Comparison of ENCODE assay signal across 8 mouse cellular contexts in genomic region chr7:19119631-19120429, GRCm38 (mm10). TPM values are rescaled to one million over a fixed set of nuclear protein-coding genes. Genes with fewer than 3 reads are reported as not detected.
DNase-seq lines count a peak whose midpoint lies in the region; ATAC-seq and TF ChIP-seq lines count a peak whose summit lies in the region.

Fbxo46 (plus strand) TSS chr7:19119859.

- H3K9me3 ChIP-seq in kidney, embryonic 14.5 days (ENCODE audit: control insufficient read depth, low read length): peaks cover 7% of the 10 kb centered on the region
- no peaks in the 10 kb centered on the region for H3K9me3 ChIP-seq in limb, embryonic 15.5 days

- peak within 1 kb of the TSS; percentile 68 for H3K9ac ChIP-seq in kidney, embryonic 14.5 days (ENCODE audit: low read depth, low read length)
- H3K9ac ChIP-seq in limb, embryonic 15.5 days: peak within 1 kb of the TSS; percentile 77

- H3K4me1 ChIP-seq in bone marrow macrophage, adult 2 months (ENCODE audit: control insufficient read depth, insufficient read depth, low read length): peaks cover 3% of the 10 kb centered on the region; the same call in 1 of the 2 replicates
- H3K4me1 ChIP-seq in embryonic fibroblast, embryonic 13.5 days (ENCODE audit: control insufficient read depth, insufficient read depth, low read length): no peaks in the 10 kb centered on the region; the same call in 1 of the 2 replicates
- H3K4me1 ChIP-seq in kidney, embryonic 14.5 days (ENCODE audit: control insufficient read depth, insufficient read depth, low read length): peaks cover 16% of the 10 kb centered on the region
- H3K4me1 ChIP-seq in limb, embryonic 15.5 days: peaks cover 26% of the 10 kb centered on the region

- peak; percentile 82; the same call in 1 of the 2 replicates for TF ChIP-seq POLR2A in bone marrow macrophage, adult 2 months (IDR thresholded peaks at IDR 0.05; ENCODE audit: borderline replicate concordance, low read depth, low read length)
- peak; percentile 86 for TF ChIP-seq POLR2A in embryonic fibroblast, embryonic 13.5 days (IDR thresholded peaks at IDR 0.05; ENCODE audit: low read depth, low read length)

- H3K27ac ChIP-seq in bone marrow macrophage, adult 2 months (ENCODE audit: insufficient read depth, low read depth, low read length): no peak within 1 kb of the TSS
- H3K27ac ChIP-seq in embryonic fibroblast, embryonic 13.5 days (ENCODE audit: insufficient read depth, low read length): no peak within 1 kb of the TSS
- no peak within 1 kb of the TSS for H3K27ac ChIP-seq in kidney, embryonic 14.5 days (ENCODE audit: low read depth, low read length)
- H3K27ac ChIP-seq in limb, embryonic 15.5 days: peak within 1 kb of the TSS; percentile 73

- no peaks in the 10 kb centered on the region for H3K36me3 ChIP-seq in kidney, embryonic 14.5 days (ENCODE audit: control insufficient read depth, insufficient read depth, low read length)
- no peaks in the 10 kb centered on the region for H3K36me3 ChIP-seq in limb, embryonic 15.5 days

- peak within 1 kb of the TSS; percentile 91 for H3K4me2 ChIP-seq in kidney, embryonic 14.5 days (replicated peaks; ENCODE audit: low read depth, low read length)
- H3K4me2 ChIP-seq in limb, embryonic 15.5 days: peak within 1 kb of the TSS; percentile 77

- peak; percentile 95 for ATAC-seq in kidney, embryonic 14.5 days (ENCODE audit: low FRiP score, low TSS enrichment)
- ATAC-seq in limb, embryonic 15.5 days (ENCODE audit: insufficient number of reproducible peaks, low FRiP score, low TSS enrichment, low read depth): peak; percentile 97

- peak; percentile 96 for DNase-seq in A20 (ENCODE audit: low read depth, low spot score)
- DNase-seq in heart, adult 9 months (ENCODE audit: low spot score in 2 of 2): peak; percentile 97
- peak; percentile 88 to 91 for DNase-seq in monocyte, adult 2 months (ENCODE audit: low read depth in 1 of 2, low spot score in 2 of 2)
- peak; percentile 97 for DNase-seq in spleen, postnatal 36 days (ENCODE audit: low spot score in 2 of 2)

- WGBS in kidney, embryonic 14.5 days: 2% methylated on average over 34 of the region's 34 CpGs
- WGBS in limb, embryonic 15.5 days: 2% methylated on average over 34 of the region's 34 CpGs

- peak within 1 kb of the TSS; percentile 76 for H3K4me3 ChIP-seq in bone marrow macrophage, adult 2 months (ENCODE audit: insufficient read depth, low read length)
- H3K4me3 ChIP-seq in embryonic fibroblast, embryonic 13.5 days (ENCODE audit: insufficient read depth, low read length): peak within 1 kb of the TSS; percentile 97
- peak within 1 kb of the TSS; percentile 63 for H3K4me3 ChIP-seq in kidney, embryonic 14.5 days (ENCODE audit: low read length)
- H3K4me3 ChIP-seq in limb, embryonic 15.5 days: peak within 1 kb of the TSS; percentile 77

- TF ChIP-seq CTCF in bone marrow macrophage, adult 2 months (IDR thresholded peaks at IDR 0.05; ENCODE audit: low read depth, low read length): no peak
- TF ChIP-seq CTCF in embryonic fibroblast, embryonic 13.5 days (IDR thresholded peaks at IDR 0.05; ENCODE audit: borderline replicate concordance, insufficient read depth, low read length): no peak

- H3K27me3 ChIP-seq in kidney, embryonic 14.5 days (ENCODE audit: control insufficient read depth, insufficient read depth, low read length): no peaks in the 10 kb centered on the region
- no peaks in the 10 kb centered on the region for H3K27me3 ChIP-seq in limb, embryonic 15.5 days

RNA-seq across cellular contexts. Expression of gene Fbxo46, which starts in this region (rescaled TPM):
- 7.1 and 8.2 TPM in 2 replicates for polyA plus RNA-seq in bone marrow macrophage, adult 2 months (2012; ENCODE audit: insufficient read depth, insufficient read length, missing spikeins)
- 4.8 and 7.1 TPM in 2 replicates for polyA plus RNA-seq in embryonic fibroblast, embryonic 13.5 days (2011; ENCODE audit: insufficient read length, low read depth, missing spikeins)
- 5.7 and 10.0 TPM in 2 replicates for polyA plus RNA-seq in kidney, embryonic 14.5 days (2014; fragmentation: Nextera tagmentation; extraction: Ambion mirVana)
- polyA plus RNA-seq in limb, embryonic 15.5 days (2015; fragmentation: Nextera tagmentation; extraction: Ambion mirVana): 16.1 and 16.9 TPM in 2 replicates
